Mouse (Mus musculus) right cerebral cortex, postnatal 36 days (tissue): ENCODE results near the gene Zic3.

Source experiments
- DNase-seq, 2 experiments: peaks; one replicate each; pipeline ENCODE4 v3.0.0; 2022; ENCODE audit warnings: low spot score in 2 of 2, mixed read lengths in 1 of 2

The Zic3 gene

GRCm38 (mm10) chrX:58042512-58042911 lies 20.0 kb downstream of the Zic3 start:
- DNase-seq, result no peak
